Mouse (Mus musculus) lung, postnatal 0 days (tissue): ENCODE measurements around the gene Rpl3. TPM values are rescaled to one million over a fixed set of nuclear protein-coding genes. Genes with fewer than 3 reads are reported as not detected.

Experiments
- ATAC-seq: fragments of 200-750 bp; cut with Nextera tagmentation; 2 replicates; pipeline ENCODE4 v1.8.0; 2017; ENCODE audit warnings: moderate library complexity
- DNase-seq: peaks from one replicate; pipeline ENCODE4 v3.0.0-alpha.2; 2016; ENCODE audit warnings: low spot score
- H3K27ac ChIP-seq: fragments of 300-500 bp; sonication (generic); 2 replicates; pipeline ENCODE4 v1.5.1; 2014; ENCODE audit warnings: antibody characterized with exemption, mild to moderate bottlenecking, low read length, mixed read lengths
- H3K27me3 ChIP-seq: fragments of 300-500 bp; sonication (generic); replicated peaks from 2 replicates; pipeline ENCODE4 v1.6.1; 2014; ENCODE audit warnings: low read length, mixed read lengths; ENCODE audit not compliant: insufficient read depth
- H3K36me3 ChIP-seq: fragments of 300-500 bp; sonication (generic); 2 replicates; pipeline ENCODE4 v1.6.1; 2014; ENCODE audit warnings: low read length, mixed read lengths; ENCODE audit not compliant: insufficient read depth
- H3K4me1 ChIP-seq: fragments of 300-500 bp; sonication (generic); 2 replicates; pipeline ENCODE4 v1.6.1; 2014; ENCODE audit warnings: antibody characterized with exemption, low read depth, low read length, mixed read lengths; ENCODE audit not compliant: insufficient read depth
- H3K4me2 ChIP-seq: fragments of 300-500 bp; sonication (generic); replicated peaks from 2 replicates; pipeline ENCODE4 v1.6.1; 2014; ENCODE audit warnings: low read depth, mild to moderate bottlenecking, low read length, moderate library complexity, mixed read lengths
- H3K4me3 ChIP-seq: fragments of 300-500 bp; sonication (generic); 2 replicates; pipeline ENCODE4 v1.5.1; 2014; ENCODE audit warnings: low read depth, low read length
- H3K9ac ChIP-seq: fragments of 300-500 bp; sonication (generic); replicated peaks from 2 replicates; pipeline ENCODE4 v1.6.1; 2014; ENCODE audit warnings: low read depth, mild to moderate bottlenecking
- H3K9me3 ChIP-seq: fragments of 300-500 bp; sonication (generic); 2 replicates; pipeline ENCODE4 v1.6.1; 2016; ENCODE audit warnings: low read length, mixed read lengths
- CTCF ChIP-seq: IDR thresholded peaks from 2 replicates; pipeline ENCODE4 v1.5.1; 2016; ENCODE audit warnings: antibody characterized with exemption, mild to moderate bottlenecking
- EP300 ChIP-seq: IDR thresholded peaks from 2 replicates; pipeline ENCODE4 v1.6.1; 2016; ENCODE audit warnings: antibody characterized with exemption, mild to moderate bottlenecking, control low read depth
- WGBS: fragments of 180-500 bp; shearing (Covaris S2); extraction: QIAGEN DNeasy Blood & Tissue Kit; methylation state at CpG from one replicate; pipeline ENCODE4 v1.1.7; 2014; 5-methylcytosine and 5-hydroxymethylcytosine counted together
- polyA plus RNA-seq: library from polyadenylated mRNA; unstranded; fragments of >200 nt; fragmentation: Nextera tagmentation; extraction: Ambion mirVana; gene quantifications from 2 replicates; pipeline ENCODE4 v1.2.1, GENCODE M21; 2015

Gene Rpl3
- polyA plus RNA-seq, 1 experiment from 2014 or later: 577 TPM

DNA sequence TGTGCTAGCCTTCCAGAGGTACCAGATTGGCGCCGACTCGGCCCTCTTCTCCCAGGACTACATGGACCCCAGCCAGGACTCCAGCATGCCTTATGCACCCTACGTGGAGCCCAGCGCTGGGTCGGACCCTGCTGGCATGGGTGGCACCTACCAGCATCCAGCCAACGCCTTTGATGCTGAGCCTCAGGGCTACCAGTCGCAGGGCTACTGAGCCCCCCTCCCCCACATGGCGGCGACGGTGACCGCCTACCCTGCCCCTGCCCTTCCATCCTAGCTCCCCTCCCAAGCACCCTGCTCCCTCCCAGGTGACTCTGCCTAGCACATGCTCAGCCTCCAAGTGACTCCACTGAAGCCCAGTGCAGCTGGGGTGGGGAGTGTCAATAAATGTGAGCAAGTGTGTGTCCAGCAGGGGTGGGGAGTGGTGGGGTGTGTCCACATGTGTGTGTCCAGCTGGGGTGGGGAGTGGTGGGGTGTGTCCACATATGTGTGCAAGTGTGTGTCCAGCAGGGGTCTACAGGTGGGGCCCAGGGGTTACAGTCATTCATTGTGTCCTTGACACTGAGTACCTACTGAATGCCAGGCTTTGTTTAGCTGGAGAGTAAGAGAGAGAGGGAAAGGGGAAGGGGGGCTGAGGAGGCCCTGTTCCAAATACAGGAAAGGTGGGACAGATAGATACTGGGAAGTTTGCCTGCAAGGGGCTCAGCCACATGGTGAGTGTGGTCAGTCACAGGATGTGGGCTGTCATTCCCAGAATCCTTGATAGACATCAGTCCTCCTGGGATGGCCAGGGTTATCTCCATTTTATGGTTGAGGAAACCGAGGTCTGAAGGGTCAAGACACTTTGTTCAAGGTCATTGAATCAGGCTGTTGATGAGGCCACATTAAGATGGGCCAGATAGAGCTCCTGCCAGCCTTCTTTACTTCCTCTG is 24.5 kb upstream of the Rpl3 start:
- ATAC-seq (no peak), DNase-seq (no peak)
- no peak for TF ChIP-seq EP300
- TF ChIP-seq CTCF: no peak
- Histone ChIP-seq H3K4me3 (no peak overlapping the region), H3K4me1 (no peaks in the 10 kb centered on the region), H3K36me3 (no peaks in the 10 kb centered on the region), H3K27me3 (no peaks in the 10 kb centered on the region), H3K4me2 (no peak overlapping the region), H3K9ac (no peak overlapping the region), H3K27ac (no peak overlapping the region), H3K9me3 (no peaks in the 10 kb centered on the region)
- 65% methylated on average over 13 of the region's 13 CpGs for WGBS

DNA sequence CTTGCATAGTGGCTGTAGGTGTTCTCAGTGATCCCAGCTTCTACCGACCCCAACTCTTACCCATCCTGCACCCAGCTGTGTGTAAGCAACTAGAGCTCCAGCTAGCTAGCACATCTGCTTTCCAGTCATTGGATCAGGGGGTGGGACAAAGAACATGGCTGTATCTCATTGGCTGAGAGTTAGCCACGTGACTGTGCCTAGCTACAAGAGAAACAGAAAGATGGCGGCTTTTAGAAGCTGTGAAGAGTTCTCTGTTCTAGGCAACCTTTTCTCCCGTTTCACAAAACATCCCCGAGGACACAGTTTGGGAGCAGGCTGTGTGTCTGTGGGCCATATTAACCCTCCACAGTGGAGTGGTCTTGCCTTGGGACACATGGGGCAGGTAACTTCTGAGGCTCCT is 23.6 kb upstream of the Rpl3 start:
- WGBS: 58% methylated on average over 5 of the region's 5 CpGs
- Histone ChIP-seq H3K27me3 (no peaks in the 10 kb centered on the region), H3K4me1 (no peaks in the 10 kb centered on the region), H3K4me3 (no peak overlapping the region), H3K9ac (no peak overlapping the region), H3K4me2 (no peak overlapping the region), H3K27ac (no peak overlapping the region), H3K36me3 (no peaks in the 10 kb centered on the region), H3K9me3 (no peaks in the 10 kb centered on the region)
- no peak for TF ChIP-seq CTCF
- TF ChIP-seq EP300: no peak
- ATAC-seq (no peak), DNase-seq (no peak)

DNA sequence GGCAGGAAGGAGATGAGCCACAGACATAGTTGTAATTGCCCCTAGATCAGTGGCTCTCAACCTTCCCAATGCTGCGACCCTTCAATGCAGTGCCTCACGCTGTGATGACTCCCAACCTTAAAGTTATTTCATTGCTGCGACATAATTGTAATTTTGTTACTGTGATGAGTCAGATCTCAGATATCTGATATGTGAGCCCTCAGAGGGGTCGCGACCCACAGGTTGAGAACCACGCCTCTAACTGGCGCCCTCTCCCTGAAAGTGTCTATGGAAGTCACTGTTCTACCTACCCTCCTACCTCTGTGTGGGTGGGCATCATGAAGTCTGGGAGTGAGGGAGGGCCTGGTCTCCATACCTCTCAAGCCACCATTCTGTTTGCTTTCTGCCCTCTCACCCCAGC is 22.7 kb upstream of the Rpl3 start:
- H3K4me1 ChIP-seq: no peaks in the 10 kb centered on the region
- H3K27ac ChIP-seq: no peak overlapping the region

DNA sequence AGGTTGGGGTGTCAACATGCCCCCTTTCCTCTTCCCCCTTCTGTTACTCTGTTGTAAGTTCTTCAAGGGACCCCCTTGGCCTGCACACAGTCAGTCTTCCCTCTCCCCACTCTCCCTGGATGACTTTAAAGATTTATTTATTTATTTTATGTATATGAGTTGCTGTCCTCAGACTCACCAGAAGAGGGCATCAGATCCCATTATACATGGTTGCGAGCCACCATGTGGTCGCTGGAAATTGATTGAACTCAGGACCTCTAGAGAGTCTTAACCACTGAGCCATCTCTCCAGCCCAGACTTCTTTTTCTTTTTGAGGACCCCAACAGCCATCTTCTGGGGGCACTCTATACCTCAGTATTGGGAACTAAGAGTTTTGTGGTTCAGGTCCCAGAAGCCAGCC is 20.8 kb upstream of the Rpl3 start:
- H3K9me3 ChIP-seq: no peaks in the 10 kb centered on the region
- no peaks in the 10 kb centered on the region for H3K36me3 ChIP-seq
- no peaks in the 10 kb centered on the region for H3K4me1 ChIP-seq
- no peak overlapping the region for H3K9ac ChIP-seq
- H3K27me3 ChIP-seq: no peaks in the 10 kb centered on the region
- no peak overlapping the region for H3K27ac ChIP-seq
- no peak for TF ChIP-seq EP300
- peak; percentile 54 for TF ChIP-seq CTCF
- ATAC-seq (no peak), DNase-seq (no peak)
- no peak overlapping the region for H3K4me2 ChIP-seq
- 49% methylated on average over 2 of the region's 2 CpGs for WGBS
- H3K4me3 ChIP-seq: no peak overlapping the region

More for the DNA sequence above, 22.7 kb upstream of the Rpl3 start:
- Histone ChIP-seq H3K4me2 (no peak overlapping the region), H3K27me3 (no peaks in the 10 kb centered on the region), H3K36me3 (no peaks in the 10 kb centered on the region), H3K9me3 (no peaks in the 10 kb centered on the region), H3K4me3 (no peak overlapping the region), H3K9ac (no peak overlapping the region)
- 88% methylated on average over 7 of the region's 7 CpGs for WGBS
- no peak for TF ChIP-seq CTCF
- TF ChIP-seq EP300: no peak
- ATAC-seq (no peak), DNase-seq (no peak)

DNA sequence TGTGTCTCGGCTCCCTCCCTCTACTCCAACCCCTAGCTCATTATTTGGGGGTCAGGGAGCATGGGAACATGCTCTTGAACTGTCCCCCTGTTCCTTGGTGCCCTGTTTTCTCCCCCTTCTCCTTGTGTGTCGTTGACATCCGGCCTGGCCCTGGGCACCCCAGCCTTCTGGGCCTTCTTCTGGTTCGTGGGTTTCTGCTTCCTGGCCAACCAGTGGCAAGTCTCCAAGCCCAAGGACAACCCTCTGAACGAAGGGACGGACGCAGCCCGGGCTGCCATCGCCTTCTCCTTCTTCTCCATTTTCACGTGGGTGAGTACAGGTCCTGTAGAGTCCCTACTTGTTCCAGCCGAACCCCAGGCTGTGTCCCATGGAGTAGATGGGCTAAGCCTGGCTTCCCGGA is 19.8 kb upstream of the Rpl3 start:
- Histone ChIP-seq H3K4me3 (no peak overlapping the region), H3K27me3 (no peaks in the 10 kb centered on the region), H3K27ac (no peak overlapping the region), H3K9me3 (no peaks in the 10 kb centered on the region), H3K9ac (no peak overlapping the region), H3K4me1 (no peaks in the 10 kb centered on the region), H3K4me2 (no peak overlapping the region), H3K36me3 (no peaks in the 10 kb centered on the region)
- ATAC-seq (no peak), DNase-seq (no peak)
- 74% methylated on average over 12 of the region's 12 CpGs for WGBS
- no peak for TF ChIP-seq EP300

DNA sequence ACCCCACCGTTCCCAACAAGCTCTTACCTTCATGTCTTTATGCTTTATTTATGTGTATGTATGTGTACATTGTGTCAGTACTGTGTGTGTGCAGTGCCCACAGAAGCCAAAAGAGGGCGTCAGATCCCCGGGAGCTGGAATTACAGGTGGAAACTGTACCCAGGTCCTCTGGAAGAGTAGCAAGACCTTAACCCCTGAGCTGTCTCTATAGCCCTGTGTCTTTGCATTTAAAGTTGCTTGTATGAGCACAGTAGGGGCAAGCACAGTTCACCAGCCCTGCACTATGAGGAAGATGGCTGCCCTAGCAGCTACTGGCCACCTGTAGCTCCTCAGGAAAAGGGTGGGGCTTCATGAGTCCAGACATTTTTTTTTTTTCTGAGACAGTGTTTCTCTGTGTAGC is 15.9 kb upstream of the Rpl3 start:
- Histone ChIP-seq H3K9ac (no peak overlapping the region), H3K27ac (no peak overlapping the region), H3K4me3 (no peak overlapping the region), H3K4me2 (no peak overlapping the region), H3K4me1 (no peaks in the 10 kb centered on the region), H3K9me3 (no peaks in the 10 kb centered on the region), H3K36me3 (no peaks in the 10 kb centered on the region), H3K27me3 (no peaks in the 10 kb centered on the region)
- DNase-seq (no peak), ATAC-seq (no peak)
- WGBS: 81% methylated on average over 3 of the region's 3 CpGs
- TF ChIP-seq EP300 (no peak), CTCF (no peak)
